Comparison of ENCODE assay signal across 9 mouse cellular contexts in the genomic region with DNA sequence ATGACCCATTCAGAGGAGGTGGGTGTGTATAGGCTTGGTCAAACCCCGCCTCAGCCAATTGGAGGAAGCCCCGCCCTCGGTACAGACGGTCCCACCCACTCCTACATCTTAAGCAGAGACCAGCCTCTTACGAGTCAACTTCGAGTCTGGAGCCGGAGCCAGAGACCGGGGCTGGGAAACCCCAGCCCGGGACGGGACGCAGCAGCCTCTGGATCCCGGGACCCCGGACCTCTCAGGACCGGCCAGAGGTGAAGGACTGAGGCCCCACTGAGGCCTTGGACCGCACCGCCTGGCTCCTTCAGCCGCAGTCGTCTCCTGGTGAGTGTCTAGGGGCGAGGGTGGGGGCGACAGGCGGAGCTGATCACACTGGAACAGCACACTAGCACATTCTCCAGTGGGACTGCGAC. TPM values are rescaled to one million over a fixed set of nuclear protein-coding genes. Genes with fewer than 3 reads are reported as not detected.
DNase-seq lines count a peak whose midpoint lies in the region; ATAC-seq and TF ChIP-seq lines count a peak whose summit lies in the region.
"Had no signal": no experiment of that assay in that cellular context is flagged by ENCODE, and none has a peak within 500 bp of the region (broad histone marks: within the 10 kb centered on the region; RNA-seq: fewer than 3 reads in every experiment).

A gene (plus strand): TSS at position 111 of the 407 bp plus-strand sequence.
A gene (plus strand): TSS at position 159 of the 407 bp plus-strand sequence.

- no peaks in the 10 kb centered on the region for H3K27me3 ChIP-seq in MEL (ENCODE audit: control insufficient read depth in 1 of 2, insufficient read depth in 2 of 2, low read length in 2 of 2)
- H3K27me3 ChIP-seq in hindbrain, embryonic 15.5 days: no peaks in the 10 kb centered on the region

- H3K4me2 ChIP-seq in hindbrain, embryonic 15.5 days: peak within 1 kb of the TSS; percentile 78

- no peak within 1 kb of the TSS for H3K9ac ChIP-seq in MEL (ENCODE audit: control insufficient read depth, low read depth, low read length, poor library complexity, severe bottlenecking)
- peak within 1 kb of the TSS; percentile 38 for H3K9ac ChIP-seq in hindbrain, embryonic 15.5 days

- no peak within 1 kb of the TSS for H3K4me3 ChIP-seq in MEL (ENCODE audit: control insufficient read depth in 1 of 2, insufficient read depth in 1 of 2, low read depth in 2 of 2, low read length in 2 of 2)
- peak within 1 kb of the TSS; percentile 56 for H3K4me3 ChIP-seq in cortical plate, adult 2 months (ENCODE audit: insufficient read depth, low read length)
- H3K4me3 ChIP-seq in gastrocnemius, adult 2 months: peak within 1 kb of the TSS; percentile 84
- peak within 1 kb of the TSS; percentile 47 for H3K4me3 ChIP-seq in hindbrain, embryonic 15.5 days

- DNase-seq in MEL (ENCODE audit: low read depth, low spot score): peak; percentile 65
- peak; percentile 93 for DNase-seq in gastrocnemius, adult 2 months
- DNase-seq in left cerebral cortex, adult 11 months (ENCODE audit: low spot score): peak; percentile 70
- DNase-seq in lung, postnatal 36 days: peak; percentile 97
- peak; percentile 86 for DNase-seq in right cerebral cortex, adult 18-20 months
- DNase-seq in urinary bladder, postnatal 4 days (ENCODE audit: low spot score in 2 of 2): peak; percentile 88 to 91

- H3K79me2 ChIP-seq in MEL (ENCODE audit: control insufficient read depth, insufficient read depth, low read length, poor library complexity): no peaks in the 10 kb centered on the region

- TF ChIP-seq RAD21 in MEL (IDR thresholded peaks at IDR 0.05; ENCODE audit: low read depth, low read length): no peak

- ATAC-seq in hindbrain, embryonic 15.5 days (ENCODE audit: low FRiP score, low read depth): peak; percentile 90

- no peak for TF ChIP-seq EP300 in MEL (IDR thresholded peaks at IDR 0.05; ENCODE audit: low read depth in 1 of 2, low read length in 2 of 2)

- H3K4me1 ChIP-seq in MEL (ENCODE audit: control insufficient read depth in 1 of 2, insufficient read depth in 2 of 2, low read length in 2 of 2): no peaks in the 10 kb centered on the region
- peaks cover 17% of the 10 kb centered on the region for H3K4me1 ChIP-seq in cortical plate, adult 2 months (ENCODE audit: control insufficient read depth, insufficient read depth, low read length)
- H3K4me1 ChIP-seq in hindbrain, embryonic 15.5 days (replicated peaks): peaks cover 50% of the 10 kb centered on the region

- H3K36me3 ChIP-seq in MEL (ENCODE audit: control insufficient read depth in 1 of 2, insufficient read depth in 2 of 2, low read length in 2 of 2): peaks cover 0 to 1% of the 10 kb centered on the region in 2 experiments; a peak in 1 of 4 replicates
- H3K36me3 ChIP-seq in hindbrain, embryonic 15.5 days: no peaks in the 10 kb centered on the region

- H3K9me3 ChIP-seq in MEL (replicated peaks; ENCODE audit: insufficient read depth, low read length): no peaks in the 10 kb centered on the region
- no peaks in the 10 kb centered on the region for H3K9me3 ChIP-seq in hindbrain, embryonic 15.5 days

- TF ChIP-seq POLR2A in MEL (IDR thresholded peaks at IDR 0.05; ENCODE audit: control insufficient read depth in 1 of 2, insufficient read depth in 1 of 2, low read depth in 1 of 2, low read length in 2 of 2, poor library complexity in 1 of 2): no peak
- TF ChIP-seq POLR2A in cortical plate, adult 2 months (IDR thresholded peaks at IDR 0.05; ENCODE audit: extremely low read depth, insufficient read depth, low read length): peak; percentile 81

- WGBS in hindbrain, embryonic 15.5 days: 1% methylated on average over 22 of the region's 22 CpGs

- H3K27ac ChIP-seq in MEL (ENCODE audit: control insufficient read depth, low read depth, low read length): no peak within 1 kb of the TSS
- H3K27ac ChIP-seq in cortical plate, adult 2 months (ENCODE audit: insufficient read depth, low read length): peak within 1 kb of the TSS; percentile 32
- peak within 1 kb of the TSS; percentile 91 for H3K27ac ChIP-seq in gastrocnemius, adult 2 months
- peak within 1 kb of the TSS; percentile 50; the same call in 1 of the 2 replicates for H3K27ac ChIP-seq in hindbrain, embryonic 15.5 days (replicated peaks)
- H3K27ac ChIP-seq: macrophage had no signal

- TF ChIP-seq CTCF in MEL (IDR thresholded peaks at IDR 0.05 in 2 of 3, conservative IDR thresholded peaks at IDR 0.05 in 1 of 3; ENCODE audit: control insufficient read depth in 1 of 3, insufficient read depth in 1 of 3, low read depth in 2 of 3, low read length in 3 of 3, poor library complexity in 1 of 3, severe bottlenecking in 1 of 3): no peak
- no peak for TF ChIP-seq CTCF in cortical plate, adult 2 months (IDR thresholded peaks at IDR 0.05; ENCODE audit: extremely low read depth, insufficient read depth, low read length)
- TF ChIP-seq CTCF in gastrocnemius, adult 2 months (IDR thresholded peaks at IDR 0.05): no peak

- intact Hi-C loops in gastrocnemius, adult 2 months (cut with DNase I): no loop called here

TF ChIP-seq in MEL, 35 proteins besides CTCF, POLR2A, EP300 and RAD21:
- TF ChIP-seq MYB (IDR thresholded peaks at IDR 0.05; ENCODE audit: low read depth, low read length) (no peak), JUND (IDR thresholded peaks at IDR 0.05; ENCODE audit: low read depth, low read length) (no peak), UBTF (IDR thresholded peaks at IDR 0.05; ENCODE audit: borderline replicate concordance, insufficient read depth, low read depth, low read length) (no peak), ZNF384 (IDR thresholded peaks at IDR 0.05; ENCODE audit: low read depth, low read length) (no peak), ELF1 (IDR thresholded peaks at IDR 0.05; ENCODE audit: low read depth, low read length) (no peak), POLR2AphosphoS5 (IDR thresholded peaks at IDR 0.05; ENCODE audit: borderline replicate concordance, low read depth, low read length) (no peak), MXI1 (IDR thresholded peaks at IDR 0.05; ENCODE audit: low read depth, low read length) (no peak), SIN3A (IDR thresholded peaks at IDR 0.05; ENCODE audit: low read length) (no peak), ETS1 (IDR thresholded peaks at IDR 0.05; ENCODE audit: low read depth, low read length) (no peak), MAFK (IDR thresholded peaks at IDR 0.05; ENCODE audit: borderline replicate concordance, low read depth, low read length) (no peak), USF1 (IDR thresholded peaks at IDR 0.05; ENCODE audit: low read depth, low read length) (no peak)

RNA-seq across cellular contexts. Expression of the first gene that starts in this region (rescaled TPM):
- 0.16 and 0.19 TPM in 2 replicates for total RNA-seq in MEL (2012; rRNA removed)
- polyA plus RNA-seq in MEL (2012; ENCODE audit: insufficient read depth in 1 of 2, insufficient read length in 2 of 2, low read depth in 1 of 2, low replicate concordance in 2 of 2, missing spikeins in 1 of 2): 1 to 10 TPM in 1 of 2 experiments, not detected in 1; 3.1 TPM
- 10.1 and 11.2 TPM in 2 replicates for polyA plus RNA-seq in cortical plate, adult 2 months (2012; rRNA removed)
- 1 to 10 TPM; 4.8 to 6.0 TPM for total RNA-seq in gastrocnemius, adult 2 months (2021)
- 5.9 and 6.4 TPM in 2 replicates for polyA plus RNA-seq in hindbrain, embryonic 15.5 days (2015; fragmentation: Nextera tagmentation; extraction: Ambion mirVana)

RNA-seq across cellular contexts. Expression of the second gene that starts in this region (rescaled TPM):
- total RNA-seq in MEL (2012; rRNA removed): 90.7 and 94.3 TPM in 2 replicates
- polyA plus RNA-seq in MEL (2012; ENCODE audit: insufficient read depth in 1 of 2, insufficient read length in 2 of 2, low read depth in 1 of 2, low replicate concordance in 2 of 2, missing spikeins in 1 of 2): 10 to 100 TPM in 1 of 2 experiments, not detected in 1; 91.8 TPM
- polyA plus RNA-seq in cortical plate, adult 2 months (2012; rRNA removed): 48.8 and 50.6 TPM in 2 replicates
- 100 to 1,000 TPM in 1 of 2 experiments, 10 to 100 TPM in 1; 86.4 to 110 TPM for total RNA-seq in gastrocnemius, adult 2 months (2021)
- 63.7 and 63.9 TPM in 2 replicates for polyA plus RNA-seq in hindbrain, embryonic 15.5 days (2015; fragmentation: Nextera tagmentation; extraction: Ambion mirVana)

Comparison
In these comparisons a context has a peak if more than half of its experiments do, and no peak if none do; other contexts are left out.
1. H3K4me3 ChIP-seq: peak in cortical plate, adult 2 months (single experiment), gastrocnemius, adult 2 months (single experiment) and hindbrain, embryonic 15.5 days (single experiment); none in MEL (0 of 2).
2. Peak in every context shown above with its lines, with median percentiles within 50 percentile points of each other: DNase-seq.